Mouse (Mus musculus) liver, embryonic 12.5 days (tissue): Measurements from ENCODE around the gene Ckap2. TPM values are rescaled to one million over a fixed set of nuclear protein-coding genes. Genes with fewer than 3 reads are reported as not detected.

Source experiments
- polyA plus RNA-seq: library from polyadenylated mRNA; unstranded; fragments of >200 nt; fragmentation: Nextera tagmentation; extraction: Ambion mirVana; gene quantifications from 2 replicates; pipeline ENCODE4 v1.2.1, GENCODE M21; 2016

The Ckap2 gene
- polyA plus RNA-seq, 1 experiment from 2014 or later = 27.3 TPM

Other genes starting within 250 kb of the Ckap2 start
- gene Defb35, start 247.5 kb downstream of the Ckap2 start, polyA plus RNA-seq = not detected in 2 replicates
- gene Defb13, start 239.1 kb downstream of the Ckap2 start, polyA plus RNA-seq = not detected in 2 replicates
- not detected in 2 replicates for gene Fam90a1a, start 227.1 kb downstream of the Ckap2 start, polyA plus RNA-seq
- not detected in 2 replicates for gene Ccdc70, start 216.0 kb downstream of the Ckap2 start, polyA plus RNA-seq
- 14.3 and 15.8 TPM in 2 replicates for gene Atp7b, start 125.5 kb downstream of the Ckap2 start, polyA plus RNA-seq
- 15.1 and 15.2 TPM in 2 replicates for gene Alg11, start 125.1 kb downstream of the Ckap2 start, polyA plus RNA-seq
- not detected in 2 replicates for gene Nek5, start 60.8 kb downstream of the Ckap2 start, polyA plus RNA-seq
- gene Nek3, start 19.4 kb downstream of the Ckap2 start, polyA plus RNA-seq = 1.9 and 2.3 TPM in 2 replicates
- 13.4 and 13.9 TPM in 2 replicates for gene Vps36, start 7.0 kb upstream of the Ckap2 start, polyA plus RNA-seq
- 4.2 and 4.5 TPM in 2 replicates for gene Thsd1, start 41.5 kb upstream of the Ckap2 start, polyA plus RNA-seq
- gene Tpte, start 97.6 kb upstream of the Ckap2 start, polyA plus RNA-seq = not detected in 2 replicates
- gene Slc25a15, start 212.8 kb upstream of the Ckap2 start, polyA plus RNA-seq = 27.4 and 29.2 TPM in 2 replicates
- gene Mrps31, start 225.5 kb upstream of the Ckap2 start, polyA plus RNA-seq = 33.7 and 35.1 TPM in 2 replicates